Mouse (Mus musculus): ENCODE measurements around the gene Actrt3. TPM values are rescaled to one million over a fixed set of nuclear protein-coding genes. Genes with fewer than 3 reads are reported as not detected.

Actrt3 gene
- polyA plus RNA-seq (2017; shearing (Covaris generic)): 0.17 TPM

GRCm38 (mm10) chr3:30599711-30600545 is at the start of gene Actrt3:
TSS of gene Actrt3 (minus strand) at chr3:30599939.

GRCm38 (mm10) chr3:30647440-30648090 is 47.8 kb upstream of the Actrt3 start, which contains the start of gene Lrrc34:
TSS of gene Lrrc34 (minus strand) at chr3:30647869.

GRCm38 (mm10) chr3:30644207-30644606 is 44.5 kb upstream of the Actrt3 start, which contains the start of gene Lrriq4:
TSS of gene Lrriq4 (plus strand) at chr3:30644507.

GRCm38 (mm10) chr3:30602065-30602739 is 2.5 kb upstream of the Actrt3 start, which contains the start of gene Mynn:
TSS of gene Mynn (plus strand) at chr3:30602065.

GRCm38 (mm10) chr3:30547908-30548307 is 51.8 kb downstream of the Actrt3 start, which contains the start of gene Mecom:
TSS of gene Mecom (minus strand) at chr3:30548008.

Other genes with a start within 250 kb of the Actrt3 start
- gene Mecom, start 51.9 kb downstream of the Actrt3 start, polyA plus RNA-seq (2017; shearing (Covaris generic)): not detected
- 74.9 TPM for gene Mynn, start 2.1 kb upstream of the Actrt3 start, polyA plus RNA-seq (2017; shearing (Covaris generic))
- not detected for gene Lrriq4, start 44.6 kb upstream of the Actrt3 start, polyA plus RNA-seq (2017; shearing (Covaris generic))
- gene Lrrc34, start 47.9 kb upstream of the Actrt3 start, polyA plus RNA-seq (2017; shearing (Covaris generic)): not detected
- gene Lrrc31, start 99.9 kb upstream of the Actrt3 start, polyA plus RNA-seq (2017; shearing (Covaris generic)): 0.14 TPM
- gene Samd7, start 146.4 kb upstream of the Actrt3 start, polyA plus RNA-seq (2017; shearing (Covaris generic)): not detected
- 128 TPM for gene Sec62, start 192.9 kb upstream of the Actrt3 start, polyA plus RNA-seq (2017; shearing (Covaris generic))

Data from naive thymus-derived CD4-positive, alpha-beta T cell, adult 5 months (primary cell).